Mouse (Mus musculus) liver, adult 2 months (tissue): ENCODE measurements around the gene Gramd1b.

Source experiments
- CTCF ChIP-seq: fragments of 200-500 bp; IDR thresholded peaks from 2 replicates; pipeline ENCODE4 v1.5.1; 2011; ENCODE audit warnings: low read depth, low read length, control low read depth
- POLR2A ChIP-seq: fragments of 200-500 bp; IDR thresholded peaks from 2 replicates; pipeline ENCODE4 v1.6.1; 2011; ENCODE audit warnings: low read length, control low read depth; ENCODE audit not compliant: insufficient read depth; ENCODE audit errors: extremely low read depth

GRCm38 (mm10) chr9:40444961-40445360 is 86.2 kb downstream of the Gramd1b start:
- TF ChIP-seq POLR2A (no peak), CTCF (no peak)
